Mouse (Mus musculus) lung, embryonic 14.5 days (tissue): Measurements from ENCODE around the gene Sdc1. TPM values are rescaled to one million over a fixed set of nuclear protein-coding genes. Genes with fewer than 3 reads are reported as not detected.
A peak's percentile ranks its signal among the peaks of the same experiment; 100 is the strongest.

Source experiments
- ATAC-seq: fragments of 200-750 bp; cut with Nextera tagmentation; 2 replicates; pipeline ENCODE4 v1.8.0; 2017; ENCODE audit warnings: mild to moderate bottlenecking, moderate TSS enrichment, moderate library complexity; ENCODE audit not compliant: insufficient read depth
- DNase-seq: peaks from one replicate; pipeline ENCODE4 v3.0.0-alpha.2; 2015
- H3K27ac ChIP-seq: fragments of 300-500 bp; sonication (generic); 2 replicates; pipeline ENCODE4 v1.5.1; 2014; ENCODE audit warnings: low read depth, mild to moderate bottlenecking, moderate library complexity
- H3K27me3 ChIP-seq: fragments of 300-500 bp; sonication (generic); 2 replicates; pipeline ENCODE4 v1.6.1; 2014; ENCODE audit warnings: low read length, control low read depth; ENCODE audit not compliant: insufficient read depth
- H3K36me3 ChIP-seq: fragments of 300-500 bp; sonication (generic); 2 replicates; pipeline ENCODE4 v1.6.1; 2014; ENCODE audit warnings: control low read depth; ENCODE audit not compliant: insufficient read depth
- H3K4me1 ChIP-seq: fragments of 300-500 bp; sonication (generic); 2 replicates; pipeline ENCODE4 v1.6.1; 2014; ENCODE audit warnings: antibody characterized with exemption, control low read depth; ENCODE audit not compliant: insufficient read depth
- H3K4me2 ChIP-seq: fragments of 300-500 bp; sonication (generic); 2 replicates; pipeline ENCODE4 v1.6.1; 2014; ENCODE audit warnings: mild to moderate bottlenecking
- H3K4me3 ChIP-seq: fragments of 300-500 bp; sonication (generic); 2 replicates; pipeline ENCODE4 v1.5.1; 2014; ENCODE audit warnings: low read depth, low read length
- H3K9ac ChIP-seq: fragments of 300-500 bp; sonication (generic); 2 replicates; pipeline ENCODE4 v1.6.1; 2014
- H3K9me3 ChIP-seq: fragments of 300-500 bp; sonication (generic); 2 replicates; pipeline ENCODE4 v1.6.1; 2016; ENCODE audit warnings: low read depth, low read length, control low read depth
- CTCF ChIP-seq: IDR thresholded peaks from 2 replicates; pipeline ENCODE4 v1.5.1; 2016; ENCODE audit warnings: antibody characterized with exemption, low read depth
- WGBS: fragments of 180-500 bp; shearing (Covaris S2); extraction: QIAGEN DNeasy Blood & Tissue Kit; methylation state at CpG from one replicate; pipeline ENCODE4 v1.1.7; 2014; 5-methylcytosine and 5-hydroxymethylcytosine counted together
- polyA plus RNA-seq: library from polyadenylated mRNA; unstranded; fragments of >200 nt; fragmentation: Nextera tagmentation; extraction: Ambion mirVana; gene quantifications from 2 replicates; pipeline ENCODE4 v1.2.1, GENCODE M21; 2014

Gene Sdc1
- polyA plus RNA-seq, 1 experiment from 2014 or later = 101 TPM

DNA sequence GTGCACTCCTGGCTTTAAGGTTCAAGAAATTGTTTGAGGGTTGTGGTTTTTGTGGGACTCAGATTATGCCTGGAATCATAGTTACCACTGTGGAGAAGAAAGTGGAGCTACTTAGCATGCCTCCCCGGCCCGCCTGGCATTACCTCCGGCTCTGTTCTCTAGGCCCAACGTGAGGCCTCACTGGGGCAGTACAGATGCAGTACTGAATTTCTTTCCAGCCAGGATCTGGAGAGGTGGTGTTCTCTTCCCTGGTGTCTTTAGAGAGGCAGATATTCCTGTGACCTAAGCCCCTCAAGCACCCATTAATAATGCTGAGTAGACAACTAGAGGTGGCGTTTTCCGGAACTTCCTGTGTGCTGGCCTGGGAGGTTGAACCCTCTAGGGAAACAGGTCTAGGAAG, 2.2 kb downstream of the Sdc1 start:
- Histone ChIP-seq H3K4me1 (peaks cover 12% of the 10 kb centered on the region; the same call in 1 of the 2 replicates), H3K4me2 (peak overlapping the region; percentile 90), H3K27ac (no peak overlapping the region), H3K4me3 (peak overlapping the region; percentile 72), H3K9me3 (no peaks in the 10 kb centered on the region), H3K9ac (peak overlapping the region; percentile 68), H3K27me3 (no peaks in the 10 kb centered on the region), H3K36me3 (no peaks in the 10 kb centered on the region)
- ATAC-seq (no peak), DNase-seq (no peak)
- no peak for TF ChIP-seq CTCF
- WGBS = 13% methylated on average over 6 of the region's 6 CpGs

DNA sequence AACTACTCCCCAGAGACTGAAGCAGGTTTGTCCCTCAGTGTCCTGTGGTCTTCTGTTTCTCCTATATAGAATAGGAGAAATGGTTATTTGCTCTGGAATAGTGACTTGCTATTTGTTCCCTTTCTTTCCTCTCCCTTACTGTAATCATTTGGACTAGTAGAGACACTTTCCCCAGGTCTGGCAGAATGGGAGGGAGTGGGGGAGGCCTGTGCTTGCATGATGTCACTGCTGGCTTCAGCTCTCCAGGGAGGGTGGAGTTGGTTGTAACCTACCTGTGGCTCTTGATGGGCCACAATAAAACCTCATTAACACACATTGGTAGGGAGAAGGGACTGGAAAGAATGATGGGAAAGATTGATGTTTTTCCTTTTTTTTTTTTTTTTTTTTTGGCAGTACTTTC, 3.1 kb downstream of the Sdc1 start:
- H3K4me3 ChIP-seq = no peak overlapping the region
- H3K27me3 ChIP-seq = no peaks in the 10 kb centered on the region
- peaks cover 12% of the 10 kb centered on the region; the same call in 1 of the 2 replicates for H3K4me1 ChIP-seq
- TF ChIP-seq CTCF = no peak
- peak overlapping the region; percentile 90; the same call in 1 of the 2 replicates for H3K4me2 ChIP-seq
- no peak overlapping the region for H3K9ac ChIP-seq
- DNase-seq = no peak
- no peaks in the 10 kb centered on the region for H3K36me3 ChIP-seq
- no peak overlapping the region for H3K27ac ChIP-seq
- H3K9me3 ChIP-seq = no peaks in the 10 kb centered on the region
- no peak for ATAC-seq

DNA sequence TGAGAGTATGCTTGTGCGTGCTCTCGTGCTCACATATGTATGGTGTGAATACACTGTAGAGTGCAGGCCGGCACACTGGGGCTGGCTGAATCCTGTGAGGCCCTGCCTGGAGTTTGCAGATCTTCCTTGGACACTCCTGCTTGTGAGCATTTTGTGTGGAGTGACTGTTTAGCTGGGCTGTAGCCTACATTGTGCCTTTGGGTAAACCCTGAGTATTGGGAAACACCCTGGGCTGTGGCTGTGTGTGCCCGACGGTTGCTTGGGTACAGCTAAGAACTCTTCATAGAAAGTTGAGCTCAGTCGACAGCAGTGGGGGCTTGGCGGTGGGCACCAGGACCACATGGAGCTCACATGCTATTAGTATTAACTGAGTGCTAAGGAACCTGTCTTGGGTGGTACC, 5.1 kb downstream of the Sdc1 start:
- Histone ChIP-seq H3K9me3 (no peaks in the 10 kb centered on the region), H3K4me1 (peaks cover 15% of the 10 kb centered on the region; the same call in 1 of the 2 replicates), H3K4me2 (no peak overlapping the region), H3K4me3 (no peak overlapping the region), H3K9ac (no peak overlapping the region), H3K27me3 (no peaks in the 10 kb centered on the region), H3K36me3 (no peaks in the 10 kb centered on the region), H3K27ac (no peak overlapping the region)
- ATAC-seq (no peak), DNase-seq (no peak)
- no peak for TF ChIP-seq CTCF
- 84% methylated on average over 7 of the region's 7 CpGs for WGBS

DNA sequence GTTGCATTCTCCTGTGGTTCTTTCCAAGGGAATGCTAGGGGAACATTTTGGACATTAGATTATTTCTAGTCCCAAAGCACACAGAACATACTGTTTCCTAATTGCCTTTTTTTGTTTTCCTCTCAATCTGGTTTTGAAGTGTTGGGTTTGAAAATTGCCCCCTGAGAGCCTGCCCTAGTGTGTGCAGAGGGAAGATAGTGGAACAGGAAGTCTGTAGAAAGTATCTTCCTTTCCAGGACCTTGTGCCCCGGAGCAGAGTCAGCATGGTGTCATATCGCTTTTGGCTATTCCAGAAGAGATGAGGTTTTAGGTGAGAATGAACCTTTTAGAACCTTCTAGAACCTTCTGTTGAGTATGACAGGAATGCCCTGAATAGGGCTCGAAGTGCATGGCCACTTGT, 5.6 kb downstream of the Sdc1 start:
- Histone ChIP-seq H3K27ac (no peak overlapping the region), H3K4me2 (no peak overlapping the region), H3K4me1 (peaks cover 15% of the 10 kb centered on the region; the same call in 1 of the 2 replicates), H3K9ac (no peak overlapping the region), H3K27me3 (no peaks in the 10 kb centered on the region), H3K9me3 (no peaks in the 10 kb centered on the region), H3K4me3 (no peak overlapping the region), H3K36me3 (no peaks in the 10 kb centered on the region)
- ATAC-seq = no peak
- no peak for TF ChIP-seq CTCF
- WGBS = 74% methylated on average over 3 of the region's 3 CpGs
- no peak for DNase-seq

DNA sequence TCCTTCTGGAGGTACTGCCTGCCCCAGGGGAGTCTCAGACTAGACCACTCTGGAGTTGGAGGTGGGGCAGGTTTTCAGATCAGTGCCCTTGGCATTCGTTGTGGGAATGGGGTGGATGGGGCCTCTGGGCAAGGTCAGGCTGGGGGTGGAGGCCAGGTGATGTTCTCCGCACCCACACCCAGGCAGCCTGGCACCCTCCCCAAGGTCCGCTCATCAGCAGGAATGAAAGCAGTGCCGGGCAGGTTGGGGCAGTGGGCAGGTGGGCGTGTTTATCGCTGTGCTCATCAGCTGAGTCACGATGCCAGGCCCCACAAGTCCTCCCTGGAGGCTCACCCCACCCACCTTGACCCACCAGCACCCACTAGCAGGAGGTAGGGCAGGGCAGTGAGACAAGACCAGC, 7.0 kb downstream of the Sdc1 start:
- Histone ChIP-seq H3K4me3 (no peak overlapping the region), H3K9ac (no peak overlapping the region), H3K4me1 (peaks cover 15% of the 10 kb centered on the region; the same call in 1 of the 2 replicates), H3K27ac (no peak overlapping the region), H3K27me3 (no peaks in the 10 kb centered on the region), H3K4me2 (no peak overlapping the region), H3K9me3 (no peaks in the 10 kb centered on the region), H3K36me3 (no peaks in the 10 kb centered on the region)
- DNase-seq = no peak
- 88% methylated on average over 7 of the region's 7 CpGs for WGBS
- no peak for TF ChIP-seq CTCF
- ATAC-seq = no peak

DNA sequence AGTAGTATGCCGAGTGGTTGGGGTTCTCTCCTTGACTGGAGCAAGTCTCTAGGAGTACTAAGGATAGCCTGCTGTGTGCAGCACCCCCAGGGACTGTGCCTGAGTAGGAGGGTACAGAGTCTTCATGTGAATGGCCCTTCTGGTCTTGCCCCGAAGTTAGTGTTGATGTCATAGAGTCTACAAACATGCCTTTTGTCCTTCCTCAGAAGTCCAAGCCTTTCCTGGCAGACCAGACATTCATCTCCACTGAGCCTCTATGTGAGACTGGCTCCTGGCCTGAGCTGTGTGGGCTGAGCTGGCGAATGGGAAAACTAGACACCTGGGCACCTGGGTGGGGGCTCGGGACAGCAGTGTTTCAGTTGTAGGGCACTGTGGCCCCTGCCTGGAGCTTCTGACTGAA, 8.7 kb downstream of the Sdc1 start:
- 55% methylated on average over 4 of the region's 4 CpGs for WGBS
- Histone ChIP-seq H3K27ac (no peak overlapping the region; the same call in 1 of the 2 replicates), H3K9me3 (no peaks in the 10 kb centered on the region), H3K4me1 (peaks cover 6% of the 10 kb centered on the region; the same call in 1 of the 2 replicates), H3K9ac (no peak overlapping the region), H3K4me2 (no peak overlapping the region), H3K4me3 (no peak overlapping the region), H3K36me3 (no peaks in the 10 kb centered on the region), H3K27me3 (no peaks in the 10 kb centered on the region)
- TF ChIP-seq CTCF = no peak
- DNase-seq = no peak
- no peak for ATAC-seq

DNA sequence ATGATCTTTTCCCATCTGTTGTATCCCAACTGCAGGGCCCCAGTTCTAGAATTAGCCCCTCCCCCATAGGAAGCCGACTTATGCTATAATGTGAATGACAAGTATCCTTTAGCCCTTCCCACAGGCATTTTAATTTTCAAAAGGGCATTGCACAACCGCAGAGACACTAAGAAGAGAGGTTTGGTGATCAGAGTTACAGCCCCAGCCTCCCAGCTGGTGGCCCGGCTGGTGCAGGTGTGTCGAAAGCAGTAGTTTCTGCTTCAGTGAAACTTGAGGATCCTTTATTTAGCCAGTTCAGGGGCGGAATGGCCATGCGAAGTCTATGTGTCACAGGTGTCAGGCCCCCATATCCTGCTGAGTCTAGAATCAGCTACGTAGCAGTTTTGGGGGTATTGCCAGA, 10.0 kb downstream of the Sdc1 start:
- no peaks in the 10 kb centered on the region for H3K36me3 ChIP-seq
- no peak overlapping the region for H3K4me2 ChIP-seq
- no peak for DNase-seq
- no peaks in the 10 kb centered on the region for H3K27me3 ChIP-seq
- no peak overlapping the region for H3K27ac ChIP-seq
- peaks cover 9% of the 10 kb centered on the region; the same call in 1 of the 2 replicates for H3K4me1 ChIP-seq
- TF ChIP-seq CTCF = no peak
- 73% methylated on average over 7 of the region's 7 CpGs for WGBS
- H3K9ac ChIP-seq = no peak overlapping the region
- ATAC-seq = no peak
- H3K4me3 ChIP-seq = no peak overlapping the region
- no peaks in the 10 kb centered on the region for H3K9me3 ChIP-seq
